Mouse (Mus musculus) small intestine, adult 2 months (tissue): ENCODE results near the gene Dffa.

Experiments
- CTCF ChIP-seq: fragments of 200-500 bp; IDR thresholded peaks from 2 replicates; pipeline ENCODE4 v1.5.1; 2012; ENCODE audit warnings: low read depth, mild to moderate bottlenecking, control low read depth, inconsistent platforms, low read length, moderate library complexity, mixed read lengths; ENCODE audit not compliant: insufficient replicate concordance, insufficient read length; ENCODE audit errors: extremely low read depth
- POLR2A ChIP-seq: fragments of 200-500 bp; IDR thresholded peaks from 2 replicates; pipeline ENCODE4 v1.6.1; 2012; ENCODE audit warnings: low read depth, mild to moderate bottlenecking, control low read depth, inconsistent platforms, low read length, moderate library complexity

DNA sequence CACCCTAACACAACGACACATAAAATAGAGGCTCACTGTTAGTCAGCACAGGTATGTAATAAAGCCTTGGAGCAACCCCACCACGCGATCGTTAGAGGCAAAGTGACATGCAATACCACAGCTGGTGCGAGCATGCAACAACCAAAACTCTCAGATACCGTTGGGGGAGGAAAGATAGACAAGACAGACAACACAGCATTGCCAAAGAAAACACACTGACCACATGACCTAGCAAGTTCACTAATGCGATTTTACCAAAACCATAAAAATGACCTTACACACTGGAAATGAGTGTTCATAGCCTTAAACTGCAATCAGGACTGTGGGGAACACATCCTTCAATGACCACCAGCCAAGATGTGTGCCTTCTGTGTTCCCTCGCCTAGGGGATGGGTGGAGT is 12.6 kb upstream of the Dffa start:
- no peak for TF ChIP-seq CTCF
- TF ChIP-seq POLR2A, result no peak
